Mouse (Mus musculus) hindbrain, embryonic 12.5 days (tissue): ENCODE results near the gene Slc37a1. TPM values are rescaled to one million over a fixed set of nuclear protein-coding genes. Genes with fewer than 3 reads are reported as not detected.
A peak's percentile ranks its signal among the peaks of the same experiment; 100 is the strongest.

Source experiments
- ATAC-seq: fragments of 200-750 bp; cut with Nextera tagmentation; 2 replicates; pipeline ENCODE4 v1.8.0; 2017; ENCODE audit warnings: moderate TSS enrichment; ENCODE audit not compliant: low FRiP score
- H3K27ac ChIP-seq: fragments of 300-500 bp; sonication (generic); 2 replicates; pipeline ENCODE4 v1.5.1; 2016; ENCODE audit warnings: mild to moderate bottlenecking
- H3K27me3 ChIP-seq: fragments of 300-500 bp; sonication (generic); 2 replicates; pipeline ENCODE4 v1.6.1; 2016; ENCODE audit warnings: mild to moderate bottlenecking
- H3K36me3 ChIP-seq: fragments of 300-500 bp; sonication (generic); 2 replicates; pipeline ENCODE4 v1.6.1; 2016; ENCODE audit warnings: mild to moderate bottlenecking
- H3K4me1 ChIP-seq: fragments of 300-500 bp; sonication (generic); 2 replicates; pipeline ENCODE4 v1.6.1; 2016
- H3K4me2 ChIP-seq: fragments of 300-500 bp; sonication (generic); replicated peaks from 2 replicates; pipeline ENCODE4 v1.6.1; 2016; ENCODE audit warnings: mild to moderate bottlenecking
- H3K4me3 ChIP-seq: fragments of 300-500 bp; sonication (generic); 2 replicates; pipeline ENCODE4 v1.5.1; 2016; ENCODE audit warnings: mild to moderate bottlenecking
- H3K9ac ChIP-seq: fragments of 300-500 bp; sonication (generic); 2 replicates; pipeline ENCODE4 v1.6.1; 2016; ENCODE audit warnings: mild to moderate bottlenecking, moderate library complexity
- H3K9me3 ChIP-seq: fragments of 300-500 bp; sonication (generic); replicated peaks from 2 replicates; pipeline ENCODE4 v1.6.1; 2016; ENCODE audit warnings: mild to moderate bottlenecking
- WGBS: fragments of 180-500 bp; shearing (Covaris S2); methylation state at CpG from one replicate; pipeline ENCODE4 v1.1.7; 2016; 5-methylcytosine and 5-hydroxymethylcytosine counted together
- polyA plus RNA-seq: library from polyadenylated mRNA; unstranded; fragments of >200 nt; fragmentation: Nextera tagmentation; extraction: Ambion mirVana; gene quantifications from 2 replicates; pipeline ENCODE4 v1.2.1, GENCODE M21; 2016

Slc37a1 gene
- polyA plus RNA-seq, 1 experiment from 2014 or later, result 15.5 TPM

DNA sequence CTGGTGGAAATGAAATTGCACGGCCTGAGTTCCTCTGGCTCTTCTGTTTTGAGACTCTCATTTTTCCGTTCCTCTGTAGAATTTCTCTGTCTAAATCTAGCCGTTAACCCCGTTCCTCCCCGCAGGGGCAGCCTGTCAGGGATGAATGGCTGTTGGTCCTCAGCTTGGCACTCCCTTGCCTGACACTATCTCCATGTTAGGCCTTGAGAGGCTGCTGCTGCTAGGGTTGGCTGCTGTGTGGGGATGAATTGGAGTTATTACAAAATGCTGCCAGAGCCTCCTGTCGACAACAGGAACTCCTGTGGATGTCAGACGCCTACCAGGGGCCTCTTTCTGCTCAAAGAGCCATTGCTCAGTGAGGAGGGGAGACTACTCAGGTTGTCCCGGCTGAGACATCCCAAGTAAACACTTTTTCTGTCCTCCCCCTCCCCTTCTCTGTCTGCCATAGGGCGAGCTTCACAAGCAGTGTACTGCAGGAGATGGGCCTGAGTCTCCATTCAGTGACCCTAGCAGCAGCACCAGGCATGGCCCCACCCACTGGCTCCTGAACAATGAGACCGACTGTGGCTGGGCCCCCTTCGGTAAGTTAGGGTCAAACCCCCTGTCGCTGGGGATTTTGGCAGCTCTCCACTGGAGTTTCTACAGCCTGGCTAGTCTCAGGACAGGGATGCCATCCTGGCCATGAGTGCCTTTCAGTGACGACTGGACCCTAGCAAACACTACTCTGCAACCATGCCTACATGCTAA is 28.6 kb downstream of the Slc37a1 start:
- Histone ChIP-seq H3K9me3 (no peaks in the 10 kb centered on the region), H3K4me3 (no peak overlapping the region), H3K9ac (no peak overlapping the region), H3K4me1 (peaks cover 24% of the 10 kb centered on the region), H3K36me3 (no peaks in the 10 kb centered on the region), H3K27me3 (0 out of 2 replicates have a peak, but pooled peaks cover 4% of the 10 kb centered on the region), H3K4me2 (no peak overlapping the region), H3K27ac (peak overlapping the region; percentile 45)
- ATAC-seq, result 0 out of 2 replicates have a peak, but pooled peaks have one; percentile 12
- 23% methylated on average over 13 of the region's 13 CpGs for WGBS

DNA sequence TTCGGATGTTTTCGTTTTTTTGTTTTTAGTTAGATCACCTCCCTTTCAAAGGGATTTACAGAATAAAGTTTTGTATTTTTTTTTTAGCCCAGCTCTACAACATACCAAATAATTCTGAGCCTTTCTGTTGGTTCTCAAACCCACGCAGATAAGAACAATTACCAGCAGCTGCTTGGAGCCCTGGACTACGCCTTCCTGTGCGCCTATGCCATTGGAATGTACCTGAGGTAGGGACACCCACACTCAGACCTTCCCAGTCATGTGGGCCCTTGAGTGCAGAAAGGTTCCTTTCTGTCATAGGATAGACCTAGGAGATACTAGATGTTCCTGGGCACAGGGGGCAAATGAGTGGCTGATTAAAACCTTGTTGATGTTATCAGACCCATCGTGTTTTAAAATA is 29.4 kb downstream of the Slc37a1 start:
- Histone ChIP-seq H3K27ac (no peak overlapping the region), H3K4me2 (no peak overlapping the region), H3K27me3 (0 out of 2 replicates have a peak, but pooled peaks cover 4% of the 10 kb centered on the region), H3K36me3 (no peaks in the 10 kb centered on the region), H3K9me3 (no peaks in the 10 kb centered on the region), H3K4me1 (peaks cover 24% of the 10 kb centered on the region), H3K9ac (no peak overlapping the region), H3K4me3 (no peak overlapping the region)
- no peak for ATAC-seq
- 80% methylated on average over 6 of the region's 6 CpGs for whole genome bisulfite sequencing

- no peaks in the 10 kb centered on the region for H3K9me3 ChIP-seq
- no peak overlapping the region for H3K27ac ChIP-seq
- H3K4me1 ChIP-seq, result peaks cover 24% of the 10 kb centered on the region
- 0 out of 2 replicates have a peak, but pooled peaks cover under 1% of the 10 kb centered on the region for H3K36me3 ChIP-seq
- ATAC-seq, result no peak
- H3K27me3 ChIP-seq, result 0 out of 2 replicates have a peak, but pooled peaks cover 4% of the 10 kb centered on the region
- H3K4me2 ChIP-seq, result no peak overlapping the region
- no peak overlapping the region for H3K9ac ChIP-seq
- WGBS, result 92% methylated on average over 3 of the region's 3 CpGs
- H3K4me3 ChIP-seq, result no peak overlapping the region
Measured at GRCm38 (mm10) chr17:31316998-31317397, 30.4 kb downstream of the Slc37a1 start.

DNA sequence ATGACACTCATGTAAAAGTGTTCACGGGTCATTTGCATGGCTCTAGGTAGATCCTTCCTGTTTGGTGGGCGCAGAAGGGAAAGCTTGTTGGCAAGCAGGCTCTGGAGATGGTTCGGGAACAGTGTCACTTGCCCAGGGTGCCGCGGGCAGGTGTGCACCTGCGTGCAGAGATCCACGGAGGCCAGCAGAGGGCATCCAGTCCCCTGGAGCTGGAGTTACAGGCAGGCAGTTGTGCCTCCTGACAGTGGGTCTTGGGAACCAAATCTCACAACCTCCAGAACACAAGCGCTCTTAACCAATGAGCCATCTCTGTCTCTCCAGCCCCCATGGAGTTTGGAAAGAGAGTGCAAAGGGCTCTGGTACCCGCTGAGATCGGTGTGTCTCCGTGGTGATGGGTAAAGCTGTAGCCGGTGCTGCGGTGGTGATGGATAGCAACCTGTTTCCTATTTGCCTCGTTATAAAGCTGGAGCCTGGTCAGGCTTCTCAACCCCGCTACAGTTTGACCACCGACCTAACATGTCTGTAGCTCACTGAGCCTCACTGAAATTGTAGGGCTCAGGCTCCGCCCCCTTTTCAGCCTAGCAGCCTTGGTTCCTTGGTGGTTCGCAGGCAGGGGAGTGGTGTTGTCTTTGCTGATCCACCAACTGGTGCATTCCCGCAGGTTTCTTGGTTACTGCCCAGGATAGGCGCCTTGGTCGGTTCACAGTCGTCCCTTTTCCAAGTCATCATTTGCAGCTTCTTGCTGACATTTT is 31.1 kb downstream of the Slc37a1 start:
- WGBS, result 46% methylated on average over 22 of the region's 22 CpGs
- Histone ChIP-seq H3K27ac (no peak overlapping the region), H3K4me3 (no peak overlapping the region), H3K4me2 (no peak overlapping the region), H3K4me1 (peaks cover 19% of the 10 kb centered on the region), H3K36me3 (0 out of 2 replicates have a peak, but pooled peaks cover 6% of the 10 kb centered on the region), H3K27me3 (0 out of 2 replicates have a peak, but pooled peaks cover 4% of the 10 kb centered on the region), H3K9ac (no peak overlapping the region), H3K9me3 (no peaks in the 10 kb centered on the region)
- no peak for ATAC-seq

GRCm38 (mm10) chr17:31318906-31319767 is 32.5 kb downstream of the Slc37a1 start:
- H3K36me3 ChIP-seq, result 0 out of 2 replicates have a peak, but pooled peaks cover 10% of the 10 kb centered on the region
- H3K27me3 ChIP-seq, result 0 out of 2 replicates have a peak, but pooled peaks cover 4% of the 10 kb centered on the region
- H3K27ac ChIP-seq, result no peak overlapping the region
- 93% methylated on average over 19 of the region's 19 CpGs for WGBS
- no peak overlapping the region for H3K9ac ChIP-seq
- no peaks in the 10 kb centered on the region for H3K9me3 ChIP-seq
- H3K4me1 ChIP-seq, result peaks cover 10% of the 10 kb centered on the region
- no peak for ATAC-seq
- H3K4me3 ChIP-seq, result no peak overlapping the region
- H3K4me2 ChIP-seq, result no peak overlapping the region

DNA sequence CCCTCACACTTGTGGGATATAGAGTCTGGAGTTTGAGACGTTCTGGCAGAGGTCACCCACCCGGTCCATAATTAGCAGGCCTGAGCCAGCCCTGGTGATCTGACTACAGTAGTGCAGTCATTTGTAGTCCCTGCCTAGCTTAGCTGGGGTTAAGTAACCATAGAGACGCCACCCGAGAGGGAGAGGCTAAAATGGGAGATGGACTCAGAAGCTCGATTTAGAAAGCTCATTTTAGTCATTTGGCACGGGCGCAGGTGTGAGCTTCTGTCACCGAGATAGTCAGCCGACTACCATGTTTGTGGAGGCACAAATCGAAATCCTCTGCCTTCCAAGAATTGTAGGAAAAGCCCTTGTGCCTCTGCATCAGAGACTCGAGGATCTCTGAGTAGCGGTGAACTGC is 34.8 kb downstream of the Slc37a1 start:
- WGBS, result 79% methylated on average over 12 of the region's 12 CpGs
- H3K36me3 ChIP-seq, result 0 out of 2 replicates have a peak, but pooled peaks cover 10% of the 10 kb centered on the region
- no peak overlapping the region for H3K27ac ChIP-seq
- 0 out of 2 replicates have a peak, but pooled peaks cover 4% of the 10 kb centered on the region for H3K27me3 ChIP-seq
- H3K4me2 ChIP-seq, result no peak overlapping the region
- no peak overlapping the region for H3K4me3 ChIP-seq
- peaks cover 4% of the 10 kb centered on the region for H3K4me1 ChIP-seq
- H3K9ac ChIP-seq, result no peak overlapping the region
- no peak for ATAC-seq
- H3K9me3 ChIP-seq, result no peaks in the 10 kb centered on the region

DNA sequence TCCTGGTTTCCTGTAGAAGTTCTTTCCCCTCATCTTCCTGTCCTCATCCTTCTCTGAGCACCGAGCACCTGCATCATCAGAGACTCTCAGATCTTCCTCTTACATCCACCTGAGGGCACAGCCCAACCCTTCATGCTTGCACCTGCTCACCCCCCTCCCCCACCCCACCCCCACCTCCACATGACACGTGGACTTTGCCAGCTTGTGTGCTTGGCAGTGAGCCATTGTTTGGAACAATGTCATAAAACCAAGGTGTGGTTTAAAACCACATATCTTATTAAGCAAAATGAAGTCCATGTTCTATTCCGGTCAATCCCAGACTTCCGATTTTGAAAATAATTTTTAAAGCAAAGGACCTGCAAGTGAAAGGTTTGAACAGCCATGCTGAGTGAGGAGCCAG is 35.9 kb downstream of the Slc37a1 start:
- 89% methylated on average over 4 of the region's 4 CpGs for WGBS
- 0 out of 2 replicates have a peak, but pooled peaks cover 10% of the 10 kb centered on the region for H3K36me3 ChIP-seq
- H3K9ac ChIP-seq, result no peak overlapping the region

GRCm38 (mm10) chr17:31323379-31323778 is 36.8 kb downstream of the Slc37a1 start:
- Histone ChIP-seq H3K36me3 (0 out of 2 replicates have a peak, but pooled peaks cover 10% of the 10 kb centered on the region), H3K4me1 (peaks cover 12% of the 10 kb centered on the region), H3K9ac (no peak overlapping the region), H3K9me3 (no peaks in the 10 kb centered on the region), H3K27me3 (no peaks in the 10 kb centered on the region), H3K27ac (no peak overlapping the region), H3K4me3 (no peak overlapping the region), H3K4me2 (no peak overlapping the region)
- no peak for ATAC-seq
- WGBS, result 84% methylated on average over 4 of the region's 4 CpGs

More for the DNA sequence above, 35.9 kb downstream of the Slc37a1 start:
- 0 out of 2 replicates have a peak, but pooled peaks cover under 1% of the 10 kb centered on the region for H3K27me3 ChIP-seq
- peaks cover 12% of the 10 kb centered on the region for H3K4me1 ChIP-seq
- H3K4me2 ChIP-seq, result no peak overlapping the region
- no peaks in the 10 kb centered on the region for H3K9me3 ChIP-seq
- H3K4me3 ChIP-seq, result no peak overlapping the region
- no peak for ATAC-seq
- H3K27ac ChIP-seq, result no peak overlapping the region

DNA sequence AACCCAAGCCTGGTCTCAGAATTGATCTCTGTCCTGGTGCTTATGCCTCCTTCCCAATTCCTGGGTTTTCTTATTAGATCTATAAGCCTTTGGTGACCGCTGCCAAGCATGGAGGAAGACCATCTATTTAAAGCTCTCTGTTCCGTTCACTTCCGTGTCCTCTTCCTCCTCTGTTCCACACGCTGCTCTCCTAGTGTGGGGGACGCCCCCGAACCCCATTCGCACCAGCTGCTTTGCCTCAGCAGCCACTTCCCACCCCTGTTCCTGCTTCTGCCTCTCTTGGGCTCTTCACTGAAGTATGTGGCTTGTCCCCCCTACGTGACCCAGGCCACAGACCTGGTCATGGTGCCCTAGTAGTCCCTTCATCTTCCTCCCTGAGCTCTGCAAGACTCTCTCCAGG is 37.6 kb downstream of the Slc37a1 start:
- WGBS, result 96% methylated on average over 8 of the region's 8 CpGs

GRCm38 (mm10) chr17:31325451-31326219 is 39.0 kb downstream of the Slc37a1 start:
- 71% methylated on average over 13 of the region's 13 CpGs for WGBS

More for the DNA sequence above, 37.6 kb downstream of the Slc37a1 start:
- Histone ChIP-seq H3K27me3 (no peaks in the 10 kb centered on the region), H3K9me3 (no peaks in the 10 kb centered on the region), H3K4me2 (no peak overlapping the region), H3K9ac (no peak overlapping the region), H3K4me1 (peaks cover 12% of the 10 kb centered on the region), H3K27ac (no peak overlapping the region), H3K36me3 (0 out of 2 replicates have a peak, but pooled peaks cover 10% of the 10 kb centered on the region), H3K4me3 (no peak overlapping the region)
- ATAC-seq, result no peak

More at GRCm38 (mm10) chr17:31325451-31326219, 39.0 kb downstream of the Slc37a1 start:
- Histone ChIP-seq H3K4me3 (no peak overlapping the region), H3K9me3 (no peaks in the 10 kb centered on the region), H3K27ac (no peak overlapping the region; the same call in 1 of the 2 replicates), H3K27me3 (no peaks in the 10 kb centered on the region), H3K4me2 (no peak overlapping the region), H3K9ac (no peak overlapping the region), H3K4me1 (peaks cover 12% of the 10 kb centered on the region), H3K36me3 (0 out of 2 replicates have a peak, but pooled peaks cover 10% of the 10 kb centered on the region)
- no peak for ATAC-seq
